Mouse (Mus musculus) C2C12 (cell line): ENCODE measurements at regions not wholly inside any gene's neighbourhood (a gene's known extent, or its start where the extent isn't known, plus 50 kb on each side); places are given as distances from the start of the nearest gene placed in this dataset.

Source experiments
- CEBPB ChIP-seq: IDR thresholded peaks from one replicate; pipeline ENCODE4 v1.6.1; 2011; ENCODE audit warnings: low read depth, mild to moderate bottlenecking, control low read depth, moderate library complexity
- CTCF ChIP-seq: IDR thresholded peaks from one replicate; pipeline ENCODE4 v1.5.1; 2011; ENCODE audit not compliant: control insufficient read depth, insufficient read depth, insufficient read length
- MAX ChIP-seq: IDR thresholded peaks from one replicate; pipeline ENCODE4 v1.6.1; 2011; ENCODE audit warnings: mild to moderate bottlenecking, control low read depth
- MYOD1 ChIP-seq: IDR thresholded peaks from one replicate; pipeline ENCODE4 v1.6.1; 2011; ENCODE audit warnings: low read depth; ENCODE audit not compliant: control insufficient read depth, insufficient read length
- USF1 ChIP-seq: IDR thresholded peaks from one replicate; pipeline ENCODE4 v1.6.1; 2011; ENCODE audit warnings: low read depth, mild to moderate bottlenecking, control low read depth, moderate library complexity

DNA sequence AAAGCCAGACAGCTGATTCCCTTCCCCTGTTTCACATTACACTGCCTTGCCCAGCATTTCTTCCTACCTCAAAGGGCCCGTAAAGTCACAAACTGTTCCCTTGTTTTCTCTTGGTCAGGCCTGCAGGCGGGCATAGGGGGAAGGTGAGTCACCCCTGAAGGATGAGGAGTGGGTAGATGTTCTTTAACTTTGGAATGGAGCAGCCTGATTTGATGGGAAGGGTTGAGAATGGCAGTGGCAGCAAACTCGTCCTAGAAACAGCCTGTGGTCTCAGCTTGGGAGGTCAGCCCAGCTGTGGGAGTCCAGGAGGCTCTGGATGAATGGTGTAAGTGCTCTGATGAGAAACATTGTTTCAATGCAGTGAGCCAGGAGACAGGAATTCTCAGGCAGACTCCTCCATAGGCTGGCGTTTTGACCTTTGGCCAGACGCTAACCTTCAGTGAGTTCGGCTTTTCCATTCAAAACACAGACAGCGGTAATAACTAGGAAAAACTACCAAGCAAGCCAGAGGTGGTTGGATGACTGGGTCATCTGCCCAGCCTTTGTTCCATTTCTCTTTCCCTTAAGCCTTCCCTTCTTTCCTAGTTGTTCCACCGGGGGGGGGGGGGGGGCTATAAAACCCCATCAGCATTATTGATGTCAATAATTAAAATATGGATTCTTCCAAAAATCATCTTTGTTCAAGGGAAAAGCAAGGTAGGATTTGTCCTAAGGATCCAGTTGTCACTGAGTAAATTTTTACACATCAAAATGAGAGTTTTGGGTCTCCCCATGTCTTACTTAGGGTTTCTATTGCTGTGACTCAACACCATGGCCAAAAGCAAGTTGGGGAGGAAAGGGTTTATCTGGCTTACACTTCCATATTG, 109.4 kb upstream of the Cpm start:
- TF ChIP-seq CTCF, result no peak
- no peak for TF ChIP-seq USF1
- no peak for TF ChIP-seq MAX
- no peak for TF ChIP-seq MYOD1
- TF ChIP-seq CEBPB, result no peak
